Mouse (Mus musculus) heart, adult 2 months (tissue): ENCODE results near the gene Evpl.

Experiments used
- CTCF ChIP-seq: fragments of 200-600 bp; IDR thresholded peaks from 2 replicates; pipeline ENCODE4 v1.8.1; 2022; ENCODE audit warnings: antibody characterized with exemption, mild to moderate bottlenecking, moderate library complexity
- EP300 ChIP-seq: fragments of 200-500 bp; IDR thresholded peaks from 2 replicates; pipeline ENCODE4 v1.6.1; 2011; ENCODE audit warnings: low read depth, low read length, control low read depth; ENCODE audit not compliant: insufficient read depth
- POLR2A ChIP-seq: fragments of 200-500 bp; IDR thresholded peaks from 2 replicates; pipeline ENCODE4 v1.6.1; 2011; ENCODE audit warnings: mild to moderate bottlenecking, low read depth, low read length, control low read depth; ENCODE audit not compliant: insufficient read depth

- TF ChIP-seq CTCF (no peak), EP300 (no peak), POLR2A (no peak)
Measured at GRCm38 (mm10) chr11:116232427-116232826, 5.5 kb downstream of the Evpl start.
